Mouse (Mus musculus) forebrain, embryonic 16.5 days (tissue): ENCODE data around the gene Acnat2. TPM values are rescaled to one million over a fixed set of nuclear protein-coding genes. Genes with fewer than 3 reads are reported as not detected.
"Not testable (repeated sequence)": the region's sequence is repeated elsewhere in the genome, so short reads cannot be mapped to it uniquely, and the experiment has no call there.

ENCODE experiments used
- ATAC-seq: fragments of 200-750 bp; cut with Nextera tagmentation; 2 replicates; pipeline ENCODE4 v1.8.0; 2017; ENCODE audit warnings: mild to moderate bottlenecking, moderate library complexity
- H3K27ac ChIP-seq: fragments of 300-500 bp; sonication (generic); 2 replicates; pipeline ENCODE4 v1.5.1; 2014; ENCODE audit warnings: low read length, control low read depth
- H3K27me3 ChIP-seq: fragments of 300-500 bp; sonication (generic); replicated peaks from 2 replicates; pipeline ENCODE4 v1.6.1; 2014; ENCODE audit warnings: low read length; ENCODE audit not compliant: control insufficient read depth, insufficient read depth
- H3K36me3 ChIP-seq: fragments of 300-500 bp; sonication (generic); 2 replicates; pipeline ENCODE4 v1.6.1; 2014; ENCODE audit not compliant: control insufficient read depth, insufficient read depth
- H3K4me1 ChIP-seq: fragments of 300-500 bp; sonication (generic); replicated peaks from 2 replicates; pipeline ENCODE4 v1.6.1; 2014; ENCODE audit warnings: low read length; ENCODE audit not compliant: control insufficient read depth, insufficient read depth
- H3K4me2 ChIP-seq: fragments of 300-500 bp; sonication (generic); 2 replicates; pipeline ENCODE4 v1.6.1; 2014; ENCODE audit warnings: mild to moderate bottlenecking, low read length, control low read depth
- H3K4me3 ChIP-seq: fragments of 300-500 bp; sonication (generic); replicated peaks from 2 replicates; pipeline ENCODE4 v1.5.1; 2014; ENCODE audit warnings: mild to moderate bottlenecking, low read length, control low read depth
- H3K9ac ChIP-seq: fragments of 300-500 bp; sonication (generic); replicated peaks from 2 replicates; pipeline ENCODE4 v1.6.1; 2014; ENCODE audit warnings: low read depth, low read length, control low read depth
- H3K9me3 ChIP-seq: fragments of 300-500 bp; sonication (generic); 2 replicates; pipeline ENCODE4 v1.6.1; 2016; ENCODE audit warnings: low read length; ENCODE audit not compliant: control insufficient read depth
- WGBS: fragments of 180-500 bp; shearing (Covaris S2); extraction: QIAGEN DNeasy Blood & Tissue Kit; methylation state at CpG from one replicate; pipeline ENCODE4 v1.1.7; 2014; 5-methylcytosine and 5-hydroxymethylcytosine counted together
- polyA plus RNA-seq: library from polyadenylated mRNA; unstranded; fragments of >200 nt; fragmentation: Nextera tagmentation; extraction: Ambion mirVana; gene quantifications from 2 replicates; pipeline ENCODE4 v1.2.1, GENCODE M21; 2015

The Acnat2 gene
- polyA plus RNA-seq: not detected in 2 replicates

GRCm38 (mm10) chr4:49407957-49408356 lies at the start of gene Acnat2:
TSS of gene Acnat2 (minus strand) at chr4:49408151.
- not testable (repeated sequence) for H3K4me3 ChIP-seq, H3K27me3 ChIP-seq, H3K9ac ChIP-seq, ATAC-seq, H3K9me3 ChIP-seq, H3K4me1 ChIP-seq, H3K36me3 ChIP-seq, H3K27ac ChIP-seq, H3K4me2 ChIP-seq
- WGBS: 85% methylated on average over 5 of the region's 5 CpGs

- H3K27me3 ChIP-seq: no peaks in the 10 kb centered on the region
- H3K36me3 ChIP-seq: no peaks in the 10 kb centered on the region
- H3K4me3 ChIP-seq: no peak overlapping the region
- H3K9ac ChIP-seq: no peak overlapping the region
- no peak overlapping the region for H3K4me2 ChIP-seq
- WGBS: 76% methylated on average over 2 of the region's 2 CpGs
- no peak overlapping the region for H3K27ac ChIP-seq
- H3K4me1 ChIP-seq: no peaks in the 10 kb centered on the region
- H3K9me3 ChIP-seq: no peaks in the 10 kb centered on the region
- ATAC-seq: no peak
These were observed 48.2 kb upstream of the Acnat2 start for GRCm38 (mm10) chr4:49456171-49456570.

GRCm38 (mm10) chr4:49451848-49452551 lies 44.0 kb upstream of the Acnat2 start:
- Histone ChIP-seq H3K9ac (no peak overlapping the region), H3K36me3 (no peaks in the 10 kb centered on the region), H3K4me3 (no peak overlapping the region), H3K4me2 (no peak overlapping the region), H3K27me3 (no peaks in the 10 kb centered on the region), H3K4me1 (no peaks in the 10 kb centered on the region), H3K27ac (no peak overlapping the region), H3K9me3 (no peaks in the 10 kb centered on the region)
- WGBS: 72% methylated on average over 1 of the region's 1 CpGs
- no peak for ATAC-seq

GRCm38 (mm10) chr4:49451133-49451847 lies 43.3 kb upstream of the Acnat2 start:
- WGBS: no CpG with 5 or more reads among the region's 1 CpGs
- not testable (repeated sequence) for H3K9ac ChIP-seq

GRCm38 (mm10) chr4:49436968-49437367 lies 29.0 kb upstream of the Acnat2 start:
- not testable (repeated sequence) for H3K36me3 ChIP-seq, ATAC-seq, H3K9ac ChIP-seq

More at GRCm38 (mm10) chr4:49451133-49451847, 43.3 kb upstream of the Acnat2 start:
- not testable (repeated sequence) for H3K27ac ChIP-seq, ATAC-seq, H3K27me3 ChIP-seq, H3K4me3 ChIP-seq, H3K9me3 ChIP-seq, H3K4me1 ChIP-seq, H3K36me3 ChIP-seq, H3K4me2 ChIP-seq

DNA sequence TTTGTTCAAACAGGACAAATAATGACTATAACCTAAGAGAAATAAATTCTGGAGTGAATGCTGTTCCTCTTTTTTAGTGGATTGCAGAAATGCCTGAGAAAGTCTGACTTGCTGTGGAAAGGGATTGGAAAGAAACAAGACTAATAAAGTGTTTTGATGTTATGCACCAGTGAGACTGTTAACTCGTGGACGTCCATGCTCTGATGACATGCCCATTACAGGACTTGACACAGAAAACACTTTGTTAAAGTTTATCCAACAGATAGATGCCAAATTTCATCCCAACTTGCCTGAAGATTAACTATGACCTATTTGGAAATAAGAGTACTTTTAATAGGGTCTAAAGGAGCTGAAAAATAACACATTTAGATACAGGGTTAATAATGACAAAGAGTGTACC lies 2.2 kb upstream of the Acnat2 start:
- H3K36me3 ChIP-seq, H3K27ac ChIP-seq, H3K4me2 ChIP-seq, ATAC-seq, H3K9ac ChIP-seq, H3K27me3 ChIP-seq, H3K4me1 ChIP-seq, H3K4me3 ChIP-seq, H3K9me3 ChIP-seq: not testable (repeated sequence)
- 74% methylated on average over 2 of the region's 2 CpGs for WGBS

More at GRCm38 (mm10) chr4:49436968-49437367, 29.0 kb upstream of the Acnat2 start:
- H3K27ac ChIP-seq, H3K9me3 ChIP-seq, H3K4me3 ChIP-seq, H3K4me1 ChIP-seq, H3K4me2 ChIP-seq, H3K27me3 ChIP-seq: not testable (repeated sequence)
- 96% methylated on average over 3 of the region's 3 CpGs for WGBS

GRCm38 (mm10) chr4:49386873-49387272 lies 21.1 kb downstream of the Acnat2 start:
- no peak for ATAC-seq
- Histone ChIP-seq H3K27ac (no peak overlapping the region), H3K9ac (no peak overlapping the region), H3K36me3 (no peaks in the 10 kb centered on the region), H3K27me3 (no peaks in the 10 kb centered on the region), H3K4me2 (no peak overlapping the region), H3K4me1 (no peaks in the 10 kb centered on the region), H3K9me3 (no peaks in the 10 kb centered on the region), H3K4me3 (no peak overlapping the region)
- whole genome bisulfite sequencing: 55% methylated on average over 2 of the region's 2 CpGs

GRCm38 (mm10) chr4:49383576-49384318 lies 24.2 kb downstream of the Acnat2 start:
- ATAC-seq, H3K4me2 ChIP-seq, H3K4me1 ChIP-seq, H3K9me3 ChIP-seq, H3K27ac ChIP-seq, H3K27me3 ChIP-seq, H3K4me3 ChIP-seq, H3K9ac ChIP-seq, H3K36me3 ChIP-seq: not testable (repeated sequence)
- whole genome bisulfite sequencing: 87% methylated on average over 2 of the region's 2 CpGs

- 63% methylated on average over 3 of the region's 3 CpGs for WGBS
- not testable (repeated sequence) for H3K9me3 ChIP-seq
These were observed 39.9 kb downstream of the Acnat2 start for GRCm38 (mm10) chr4:49368046-49368445.

More at GRCm38 (mm10) chr4:49368046-49368445, 39.9 kb downstream of the Acnat2 start:
- H3K27ac ChIP-seq, H3K4me3 ChIP-seq, H3K36me3 ChIP-seq, H3K4me1 ChIP-seq, H3K9ac ChIP-seq, H3K27me3 ChIP-seq, H3K4me2 ChIP-seq, ATAC-seq: not testable (repeated sequence)
